Mouse (Mus musculus) liver, postnatal 0 days (tissue): ENCODE measurements around the gene Fryl. TPM values are rescaled to one million over a fixed set of nuclear protein-coding genes. Genes with fewer than 3 reads are reported as not detected.

Source experiments
- ATAC-seq: fragments of 200-750 bp; cut with Nextera tagmentation; 2 replicates; pipeline ENCODE4 v1.8.0; 2017; ENCODE audit warnings: mild to moderate bottlenecking, moderate library complexity
- DNase-seq: peaks from one replicate; pipeline ENCODE4 v3.0.0-alpha.2; 2016
- H3K27ac ChIP-seq: fragments of 300-500 bp; sonication (generic); 2 replicates; pipeline ENCODE4 v1.5.1; 2014; ENCODE audit warnings: antibody characterized with exemption, moderate library complexity, mild to moderate bottlenecking, low read depth
- H3K27me3 ChIP-seq: fragments of 300-500 bp; sonication (generic); 2 replicates; pipeline ENCODE4 v1.6.1; 2014; ENCODE audit warnings: low read length, control low read depth, mixed read lengths; ENCODE audit not compliant: insufficient read depth
- H3K36me3 ChIP-seq: fragments of 300-500 bp; sonication (generic); replicated peaks from 2 replicates; pipeline ENCODE4 v1.6.1; 2014; ENCODE audit warnings: mild to moderate bottlenecking, control low read depth, low read length, moderate library complexity, mixed read lengths; ENCODE audit not compliant: insufficient read depth
- H3K4me1 ChIP-seq: fragments of 300-500 bp; sonication (generic); 2 replicates; pipeline ENCODE4 v1.6.1; 2014; ENCODE audit warnings: antibody characterized with exemption, mild to moderate bottlenecking, control low read depth; ENCODE audit not compliant: insufficient read depth
- H3K4me2 ChIP-seq: fragments of 300-500 bp; sonication (generic); 2 replicates; pipeline ENCODE4 v1.6.1; 2014; ENCODE audit warnings: low read depth, mild to moderate bottlenecking, low read length, moderate library complexity, mixed read lengths
- H3K4me3 ChIP-seq: fragments of 300-500 bp; sonication (generic); 2 replicates; pipeline ENCODE4 v1.5.1; 2014; ENCODE audit warnings: low read depth, low read length
- H3K9ac ChIP-seq: fragments of 300-500 bp; sonication (generic); replicated peaks from 2 replicates; pipeline ENCODE4 v1.6.1; 2014; ENCODE audit warnings: mild to moderate bottlenecking, moderate library complexity
- H3K9me3 ChIP-seq: fragments of 300-500 bp; sonication (generic); 2 replicates; pipeline ENCODE4 v1.6.1; 2016; ENCODE audit warnings: mild to moderate bottlenecking, control low read depth, low read length, mixed read lengths
- CTCF ChIP-seq: sonication (generic); IDR thresholded peaks from 2 replicates; pipeline ENCODE4 v1.5.1; 2016; ENCODE audit warnings: antibody characterized with exemption, low read depth
- EP300 ChIP-seq: IDR thresholded peaks from 2 replicates; pipeline ENCODE4 v1.6.1; 2016; ENCODE audit warnings: antibody characterized with exemption, low read depth, mild to moderate bottlenecking
- WGBS: fragments of 180-500 bp; shearing (Covaris S2); extraction: QIAGEN DNeasy Blood & Tissue Kit; methylation state at CpG from one replicate; pipeline ENCODE4 v1.1.7; 2014; ENCODE audit not compliant: insufficient replicate concordance; 5-methylcytosine and 5-hydroxymethylcytosine counted together
- polyA plus RNA-seq: library from polyadenylated mRNA; unstranded; fragments of >200 nt; fragmentation: Nextera tagmentation; extraction: Ambion mirVana; gene quantifications from 2 replicates; pipeline ENCODE4 v1.2.1, GENCODE M21; 2015

Gene Fryl
- polyA plus RNA-seq, 1 experiment from 2014 or later = 25.8 TPM

GRCm38 (mm10) chr5:72974602-72975001 lies 281.8 kb downstream of the Fryl start, which contains the start of gene Gm10135:
Gm10135 (minus strand) TSS chr5:72974702.
- no peaks in the 10 kb centered on the region for H3K4me1 ChIP-seq
- DNase-seq (no peak), ATAC-seq (no peak)
- no peaks in the 10 kb centered on the region for H3K27me3 ChIP-seq
- no peak within 1 kb of the TSS for H3K9ac ChIP-seq
- H3K4me3 ChIP-seq = no peak within 1 kb of the TSS
- H3K9me3 ChIP-seq = no peaks in the 10 kb centered on the region
- H3K36me3 ChIP-seq = peaks cover 17% of the 10 kb centered on the region; the same call in 1 of the 2 replicates
- WGBS = 90% methylated on average over 7 of the region's 7 CpGs
- H3K27ac ChIP-seq = no peak within 1 kb of the TSS
- TF ChIP-seq CTCF (no peak), EP300 (no peak)
- no peak within 1 kb of the TSS for H3K4me2 ChIP-seq

- H3K9me3 ChIP-seq = no peaks in the 10 kb centered on the region
- no peak for TF ChIP-seq EP300
- H3K4me1 ChIP-seq = no peaks in the 10 kb centered on the region
- no peak for ATAC-seq
- DNase-seq = no peak
- WGBS = 82% methylated on average over 5 of the region's 5 CpGs
- H3K4me2 ChIP-seq = no peak overlapping the region
- peaks cover 17% of the 10 kb centered on the region; the same call in 1 of the 2 replicates for H3K36me3 ChIP-seq
- H3K4me3 ChIP-seq = no peak overlapping the region
- no peak overlapping the region for H3K27ac ChIP-seq
- no peak overlapping the region for H3K9ac ChIP-seq
- H3K27me3 ChIP-seq = no peaks in the 10 kb centered on the region
These were observed 283.5 kb downstream of the Fryl start for GRCm38 (mm10) chr5:72972934-72973333.

- Histone ChIP-seq H3K9ac (no peak overlapping the region), H3K4me1 (no peaks in the 10 kb centered on the region), H3K4me3 (no peak overlapping the region), H3K4me2 (no peak overlapping the region), H3K27me3 (no peaks in the 10 kb centered on the region), H3K27ac (no peak overlapping the region), H3K36me3 (peaks cover 17% of the 10 kb centered on the region; the same call in 1 of the 2 replicates), H3K9me3 (no peaks in the 10 kb centered on the region)
- TF ChIP-seq CTCF = no peak
- no peak for TF ChIP-seq EP300
- 78% methylated on average over 4 of the region's 4 CpGs for WGBS
- DNase-seq (no peak), ATAC-seq (no peak)
These were observed 284.0 kb downstream of the Fryl start for GRCm38 (mm10) chr5:72972435-72972834.

Other genes starting within 250 kb of the Fryl start
- gene Slc10a4, start 249.7 kb downstream of the Fryl start, polyA plus RNA-seq = not detected in 2 replicates
- gene Ociad1, start 36.2 kb upstream of the Fryl start, polyA plus RNA-seq = 98.7 and 105 TPM in 2 replicates
- 1.2 and 2.0 TPM in 2 replicates for gene Ociad2, start 84.4 kb upstream of the Fryl start, polyA plus RNA-seq
- gene Cwh43, start 149.5 kb upstream of the Fryl start, polyA plus RNA-seq = not detected in 2 replicates
- gene Dcun1d4, start 224.4 kb upstream of the Fryl start, polyA plus RNA-seq = 4.1 and 5.7 TPM in 2 replicates